Mouse (Mus musculus) megakaryocyte, embryonic 14.5 days (primary cell): ENCODE results near the gene Gm35315. TPM values are rescaled to one million over a fixed set of nuclear protein-coding genes. Genes with fewer than 3 reads are reported as not detected.

Source experiments
- H3K27me3 ChIP-seq: replicated peaks from 2 replicates; pipeline ENCODE3; 2012; ENCODE audit warnings: inconsistent platforms
- H3K36me3 ChIP-seq: replicated peaks from 2 replicates; pipeline ENCODE3; 2012; ENCODE audit warnings: low read length, inconsistent platforms, mixed read lengths
- H3K4me1 ChIP-seq: 2 replicates; pipeline ENCODE4 v1.6.1; 2012; ENCODE audit warnings: inconsistent platforms
- H3K4me3 ChIP-seq: replicated peaks from 2 replicates; pipeline ENCODE3; 2012; ENCODE audit warnings: moderate library complexity, mild to moderate bottlenecking, inconsistent platforms
- H3K9me3 ChIP-seq: 2 replicates; pipeline ENCODE4 v1.6.1; 2012; ENCODE audit warnings: inconsistent platforms
- FLI1 ChIP-seq: IDR thresholded peaks from 2 replicates; pipeline ENCODE4 v1.6.1; 2012; ENCODE audit warnings: low read length, inconsistent platforms, mixed read lengths
- GATA1 ChIP-seq: IDR thresholded peaks from 3 replicates; pipeline ENCODE4 v1.6.1; 2012; ENCODE audit warnings: mixed read lengths, low read length, inconsistent platforms, borderline replicate concordance
- polyA plus RNA-seq: library from polyadenylated mRNA; stranded (reverse); fragments of >175 nt; gene quantifications from 2 replicates; pipeline ENCODE4 v1.2.3, GENCODE M21; 2012; ENCODE audit warnings: low replicate concordance; ENCODE audit not compliant: insufficient read depth

Gene Gm35315
- polyA plus RNA-seq, 1 experiment = not detected

- peak overlapping the region; percentile 100 for H3K4me3 ChIP-seq
- H3K9me3 ChIP-seq = no peaks in the 10 kb centered on the region
- no peak for TF ChIP-seq GATA1
- no peak for TF ChIP-seq FLI1
- H3K4me1 ChIP-seq = peaks cover 45% of the 10 kb centered on the region
- no peaks in the 10 kb centered on the region for H3K27me3 ChIP-seq
- H3K36me3 ChIP-seq = peaks cover 52% of the 10 kb centered on the region
Observed at GRCm38 (mm10) chr5:110108305-110108628, 14.0 kb upstream of the Gm35315 start.

- H3K36me3 ChIP-seq = peaks cover 52% of the 10 kb centered on the region
- H3K4me1 ChIP-seq = peaks cover 45% of the 10 kb centered on the region
- TF ChIP-seq FLI1 (no peak), GATA1 (no peak)
- H3K27me3 ChIP-seq = no peaks in the 10 kb centered on the region
- H3K9me3 ChIP-seq = no peaks in the 10 kb centered on the region
- H3K4me3 ChIP-seq = peak within 1 kb of the TSS; percentile 100
Observed at GRCm38 (mm10) chr5:110107581-110108304, 13.5 kb upstream of the Gm35315 start, which contains the start of gene Gtpbp6. TSS of gene Gtpbp6 (minus strand) at chr5:110108197.

- Histone ChIP-seq H3K4me1 (peaks cover 51% of the 10 kb centered on the region), H3K27me3 (no peaks in the 10 kb centered on the region), H3K9me3 (no peaks in the 10 kb centered on the region), H3K36me3 (peaks cover 54% of the 10 kb centered on the region), H3K4me3 (peak overlapping the region; percentile 100)
- no peak for TF ChIP-seq GATA1
- no peak for TF ChIP-seq FLI1
Observed at GRCm38 (mm10) chr5:110106901-110107564, 12.8 kb upstream of the Gm35315 start.

GRCm38 (mm10) chr5:110106140-110106871 lies 12.1 kb upstream of the Gm35315 start:
- Histone ChIP-seq H3K36me3 (peaks cover 49% of the 10 kb centered on the region), H3K4me1 (peaks cover 58% of the 10 kb centered on the region), H3K4me3 (peak overlapping the region; percentile 100), H3K9me3 (no peaks in the 10 kb centered on the region), H3K27me3 (no peaks in the 10 kb centered on the region)
- TF ChIP-seq FLI1 (no peak), GATA1 (no peak)

GRCm38 (mm10) chr5:110104616-110105380 lies 10.6 kb upstream of the Gm35315 start:
- no peaks in the 10 kb centered on the region for H3K9me3 ChIP-seq
- peaks cover 66% of the 10 kb centered on the region for H3K4me1 ChIP-seq

GRCm38 (mm10) chr5:110103901-110104615 lies 9.8 kb upstream of the Gm35315 start:
- TF ChIP-seq GATA1 (no peak), FLI1 (no peak)
- Histone ChIP-seq H3K9me3 (no peaks in the 10 kb centered on the region), H3K36me3 (peaks cover 49% of the 10 kb centered on the region), H3K4me3 (peak overlapping the region; percentile 64), H3K4me1 (peaks cover 72% of the 10 kb centered on the region), H3K27me3 (peaks cover 2% of the 10 kb centered on the region)

More at GRCm38 (mm10) chr5:110104616-110105380, 10.6 kb upstream of the Gm35315 start:
- H3K4me3 ChIP-seq = peak overlapping the region; percentile 64
- no peak for TF ChIP-seq GATA1
- TF ChIP-seq FLI1 = no peak
- H3K36me3 ChIP-seq = peaks cover 49% of the 10 kb centered on the region
- H3K27me3 ChIP-seq = peaks cover 2% of the 10 kb centered on the region

- H3K9me3 ChIP-seq = no peaks in the 10 kb centered on the region
- peaks cover 4% of the 10 kb centered on the region for H3K27me3 ChIP-seq
- H3K4me3 ChIP-seq = peak overlapping the region; percentile 72
- TF ChIP-seq FLI1 (no peak), GATA1 (no peak)
- peaks cover 49% of the 10 kb centered on the region for H3K36me3 ChIP-seq
- peaks cover 66% of the 10 kb centered on the region for H3K4me1 ChIP-seq
Observed at GRCm38 (mm10) chr5:110102853-110103625, 8.8 kb upstream of the Gm35315 start.

GRCm38 (mm10) chr5:110102429-110102828 lies 8.2 kb upstream of the Gm35315 start:
- Histone ChIP-seq H3K36me3 (peaks cover 49% of the 10 kb centered on the region), H3K27me3 (peaks cover 4% of the 10 kb centered on the region), H3K4me1 (peaks cover 66% of the 10 kb centered on the region), H3K9me3 (no peaks in the 10 kb centered on the region), H3K4me3 (peak overlapping the region; percentile 88)
- TF ChIP-seq GATA1 = no peak
- TF ChIP-seq FLI1 = no peak
